Mouse (Mus musculus) CH12.LX (cell line): ENCODE results near the gene Klhdc4. TPM values are rescaled to one million over a fixed set of nuclear protein-coding genes. Genes with fewer than 3 reads are reported as not detected.

Experiments
- DNase-seq: peaks from one replicate; pipeline ENCODE4 v3.0.0-alpha.2; 2013; ENCODE audit errors: extremely low read depth
- H3K27ac ChIP-seq: 2 replicates; pipeline ENCODE4 v1.5.1; 2012; ENCODE audit warnings: low read depth, mild to moderate bottlenecking, control low read depth, moderate library complexity; ENCODE audit not compliant: insufficient read depth
- H3K27me3 ChIP-seq: replicated peaks from 2 replicates; pipeline ENCODE3; 2012; ENCODE audit warnings: inconsistent platforms
- H3K36me3 ChIP-seq, 2 experiments: replicated peaks in 1 of 2; 2 replicates each; pipeline versions ENCODE3 to v1.6.1; 2012; ENCODE audit warnings: inconsistent platforms in 1 of 2, low read length in 1 of 2, mild to moderate bottlenecking in 1 of 2, mixed read lengths in 1 of 2, moderate library complexity in 1 of 2; ENCODE audit not compliant: control insufficient read depth in 1 of 2, insufficient read depth in 1 of 2
- H3K4me1 ChIP-seq, 2 experiments: 2 replicates each; pipeline ENCODE4 v1.6.1; 2012; ENCODE audit warnings: inconsistent platforms in 1 of 2, moderate library complexity in 1 of 2; ENCODE audit not compliant: insufficient read depth in 2 of 2, control insufficient read depth in 1 of 2
- H3K4me2 ChIP-seq: 2 replicates; pipeline ENCODE4 v1.6.1; 2012; ENCODE audit warnings: low read depth, mild to moderate bottlenecking, control low read depth; ENCODE audit not compliant: poor library complexity, insufficient read depth, severe bottlenecking
- H3K4me3 ChIP-seq, 3 experiments: fragments of 150-350 bp in 1 of 3; sonication (generic) in 1 of 3; replicated peaks in 1 of 3; 2 replicates each; pipeline versions ENCODE3 to v1.5.1; 2011 to 2012; ENCODE audit warnings: low read depth in 2 of 3, low read length in 2 of 3, mild to moderate bottlenecking in 2 of 3, moderate library complexity in 2 of 3, control low read depth in 1 of 3, improper control_type of control experiment in 1 of 3, inconsistent platforms in 1 of 3, mixed read lengths in 1 of 3; ENCODE audit not compliant: poor library complexity in 1 of 3
- H3K79me2 ChIP-seq: replicated peaks from 2 replicates; pipeline ENCODE4 v1.6.1; 2012; ENCODE audit warnings: mild to moderate bottlenecking, moderate library complexity; ENCODE audit not compliant: control insufficient read depth, poor library complexity, insufficient read depth, severe bottlenecking; ENCODE audit errors: extremely low read depth
- H3K9ac ChIP-seq: 2 replicates; pipeline ENCODE4 v1.6.1; 2012; ENCODE audit warnings: low read depth, mild to moderate bottlenecking, control low read depth, moderate library complexity; ENCODE audit not compliant: insufficient read depth
- H3K9me3 ChIP-seq: replicated peaks from 2 replicates; pipeline ENCODE3; 2012; ENCODE audit warnings: low read length, inconsistent platforms, mixed read lengths
- BHLHE40 ChIP-seq: IDR thresholded peaks from 2 replicates; pipeline ENCODE4 v1.6.1; 2011; ENCODE audit warnings: mild to moderate bottlenecking, low read depth, low read length, improper control_type of control experiment
- CHD1 ChIP-seq: IDR thresholded peaks from 2 replicates; pipeline ENCODE4 v1.6.1; 2012; ENCODE audit warnings: low read depth, low read length, improper control_type of control experiment, inconsistent platforms
- CTCF ChIP-seq, 2 experiments: IDR thresholded peaks in 1 of 2; conservative IDR thresholded peaks in 1 of 2; 2 replicates each; pipeline ENCODE4 v1.5.1; 2011 to 2012; ENCODE audit warnings: low read depth in 2 of 2, low read length in 2 of 2, improper control_type of control experiment in 1 of 2, inconsistent platforms in 1 of 2, mild to moderate bottlenecking in 1 of 2, moderate library complexity in 1 of 2
- ELF1 ChIP-seq: IDR thresholded peaks from 2 replicates; pipeline ENCODE4 v1.6.1; 2014; ENCODE audit warnings: low read depth, mild to moderate bottlenecking, inconsistent platforms, low read length, improper control_type of control experiment
- EP300 ChIP-seq: IDR thresholded peaks from 2 replicates; pipeline ENCODE4 v1.6.1; 2011; ENCODE audit warnings: low read length, improper control_type of control experiment
- ETS1 ChIP-seq: conservative IDR thresholded peaks from 2 replicates; pipeline ENCODE4 v1.6.1; 2012; ENCODE audit warnings: low read depth, mild to moderate bottlenecking, inconsistent platforms, low read length, improper control_type of control experiment, moderate library complexity
- GABPA ChIP-seq: IDR thresholded peaks from 2 replicates; pipeline ENCODE4 v1.6.1; 2012; ENCODE audit warnings: low read depth, low read length, improper control_type of control experiment, inconsistent platforms; ENCODE audit not compliant: insufficient replicate concordance
- IRF4 ChIP-seq: IDR thresholded peaks from 2 replicates; pipeline ENCODE4 v1.6.1; 2014; ENCODE audit warnings: low read depth, mild to moderate bottlenecking, inconsistent platforms, low read length, improper control_type of control experiment
- JUN ChIP-seq: IDR thresholded peaks from 2 replicates; pipeline ENCODE4 v1.6.1; 2011; ENCODE audit warnings: low read depth, mild to moderate bottlenecking, low read length, improper control_type of control experiment, moderate library complexity; ENCODE audit not compliant: insufficient read depth
- JUND ChIP-seq: conservative IDR thresholded peaks from 2 replicates; pipeline ENCODE4 v1.6.1; 2011; ENCODE audit warnings: low read depth, low read length, improper control_type of control experiment
- KAT2A ChIP-seq: IDR thresholded peaks from 2 replicates; pipeline ENCODE4 v1.6.1; 2012; ENCODE audit warnings: low read length, improper control_type of control experiment, inconsistent platforms; ENCODE audit not compliant: insufficient replicate concordance
- MAX ChIP-seq: IDR thresholded peaks from 2 replicates; pipeline ENCODE4 v1.6.1; 2011; ENCODE audit warnings: low read length, improper control_type of control experiment
- MEF2A ChIP-seq: IDR thresholded peaks from 2 replicates; pipeline ENCODE4 v1.6.1; 2014; ENCODE audit warnings: low read depth, mild to moderate bottlenecking, inconsistent platforms, low read length, improper control_type of control experiment, borderline replicate concordance
- MXI1 ChIP-seq: IDR thresholded peaks from 2 replicates; pipeline ENCODE4 v1.6.1; 2011; ENCODE audit warnings: mild to moderate bottlenecking, low read depth, low read length, improper control_type of control experiment
- MYC ChIP-seq: IDR thresholded peaks from 2 replicates; pipeline ENCODE4 v1.6.1; 2011; ENCODE audit warnings: low read depth, mild to moderate bottlenecking, improper control_type of control experiment, low read length
- NELFE ChIP-seq: IDR thresholded peaks from 2 replicates; pipeline ENCODE4 v1.6.1; 2011; ENCODE audit warnings: low read depth, low read length, improper control_type of control experiment
- NRF1 ChIP-seq: IDR thresholded peaks from 2 replicates; pipeline ENCODE4 v1.6.1; 2014; ENCODE audit warnings: low read depth, mild to moderate bottlenecking, inconsistent platforms, low read length, improper control_type of control experiment, moderate library complexity
- POLR2A ChIP-seq: IDR thresholded peaks from 2 replicates; pipeline ENCODE4 v1.6.1; 2011; ENCODE audit warnings: low read depth, mild to moderate bottlenecking, improper control_type of control experiment, low read length
- POLR2AphosphoS2 ChIP-seq: IDR thresholded peaks from 2 replicates; pipeline ENCODE4 v1.6.1; 2011; ENCODE audit warnings: low read depth, low read length, improper control_type of control experiment
- RAD21 ChIP-seq: IDR thresholded peaks from 2 replicates; pipeline ENCODE4 v1.6.1; 2011; ENCODE audit warnings: low read depth, mild to moderate bottlenecking, low read length, improper control_type of control experiment, moderate library complexity
- RCOR1 ChIP-seq: conservative IDR thresholded peaks from 2 replicates; pipeline ENCODE4 v1.6.1; 2012; ENCODE audit warnings: low read depth, mild to moderate bottlenecking, inconsistent platforms, low read length, improper control_type of control experiment
- SMC3 ChIP-seq: IDR thresholded peaks from 2 replicates; pipeline ENCODE4 v1.6.1; 2011; ENCODE audit warnings: low read depth, low read length, improper control_type of control experiment
- TBP ChIP-seq: conservative IDR thresholded peaks from 2 replicates; pipeline ENCODE4 v1.6.1; 2011; ENCODE audit warnings: low read depth, low read length, improper control_type of control experiment
- TCF12 ChIP-seq: IDR thresholded peaks from 2 replicates; pipeline ENCODE4 v1.6.1; 2014; ENCODE audit warnings: low read depth, mild to moderate bottlenecking, inconsistent platforms, low read length, improper control_type of control experiment
- UBTF ChIP-seq: IDR thresholded peaks from 2 replicates; pipeline ENCODE4 v1.6.1; 2012; ENCODE audit warnings: low read depth, mild to moderate bottlenecking, inconsistent platforms, low read length, improper control_type of control experiment, moderate library complexity
- USF1 ChIP-seq: IDR thresholded peaks from 2 replicates; pipeline ENCODE4 v1.6.1; 2014; ENCODE audit warnings: low read depth, mild to moderate bottlenecking, inconsistent platforms, low read length, improper control_type of control experiment
- USF2 ChIP-seq: conservative IDR thresholded peaks from 2 replicates; pipeline ENCODE4 v1.6.1; 2011; ENCODE audit warnings: low read depth, low read length, improper control_type of control experiment
- ZC3H11A ChIP-seq: IDR thresholded peaks from 2 replicates; pipeline ENCODE4 v1.6.1; 2012; ENCODE audit warnings: low read depth, mild to moderate bottlenecking, inconsistent platforms, low read length, improper control_type of control experiment
- ZMIZ1 ChIP-seq: IDR thresholded peaks from 2 replicates; pipeline ENCODE4 v1.6.1; 2012; ENCODE audit warnings: low read depth, mild to moderate bottlenecking, inconsistent platforms, low read length, improper control_type of control experiment
- dilution Hi-C: fragments of 300-500 bp; cut with MboI; formaldehyde crosslinking; loops from 2 replicates; pipeline ENCODE4 v1.14.3; 2020; ENCODE audit warnings: low sequenced_read_pairs; ENCODE audit not compliant: extremely low pct_unique_long_range_greater_than_20kb, extremely low pct_ligation_motif_present
- in situ Hi-C: fragments of 300-500 bp; cut with MboI; formaldehyde crosslinking; loops from 3 replicates; pipeline ENCODE4 v1.14.3; 2019; ENCODE audit warnings: low sequenced_read_pairs, low pct_ligation_motif_present, low pct_unique_long_range_greater_than_20kb, mixed read lengths
- polyA plus RNA-seq: library from polyadenylated mRNA; unstranded; fragments of >175 nt; gene quantifications from 2 replicates; pipeline ENCODE4 v1.2.1, GENCODE M21; 2012; ENCODE audit warnings: low read depth; ENCODE audit not compliant: insufficient read length
- total RNA-seq, 2 experiments: library from RNA; depleted of rRNA; stranded (reverse); fragments of 300-350 nt in 1 of 2; fragments of >200 nt in 1 of 2; gene quantifications; 2 replicates each; pipeline ENCODE4 v1.2.3; 2012 to 2014

Gene Klhdc4
- total and polyA plus RNA-seq, 3 experiments: 35.5 to 54.3 (median 51.5) TPM

DNA sequence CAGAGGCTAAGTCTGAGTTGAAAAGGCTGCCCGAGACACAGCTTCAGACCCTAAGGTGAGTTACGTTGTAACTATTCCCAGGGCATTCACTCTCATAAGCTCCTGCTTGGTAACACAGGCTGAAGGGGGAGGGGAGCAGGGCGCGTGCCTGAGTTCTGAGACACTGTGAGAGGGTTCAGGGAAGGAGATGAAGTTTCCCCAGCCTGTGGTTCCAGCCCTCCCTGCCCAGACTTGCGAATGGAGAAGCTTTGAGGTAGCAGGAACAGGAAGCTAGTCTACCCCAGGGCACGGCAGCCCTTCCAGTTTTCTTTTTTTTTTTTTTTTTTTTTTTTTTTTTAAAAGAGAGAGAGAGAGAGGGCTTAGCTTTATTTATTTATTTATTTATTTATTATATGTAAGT lies 31.9 kb upstream of the Klhdc4 start (continued):
- TF ChIP-seq ZC3H11A (no peak), EP300 (no peak), JUND (no peak), MYC (no peak)
- TF ChIP-seq, all 38 proteins: peak for 4

DNA sequence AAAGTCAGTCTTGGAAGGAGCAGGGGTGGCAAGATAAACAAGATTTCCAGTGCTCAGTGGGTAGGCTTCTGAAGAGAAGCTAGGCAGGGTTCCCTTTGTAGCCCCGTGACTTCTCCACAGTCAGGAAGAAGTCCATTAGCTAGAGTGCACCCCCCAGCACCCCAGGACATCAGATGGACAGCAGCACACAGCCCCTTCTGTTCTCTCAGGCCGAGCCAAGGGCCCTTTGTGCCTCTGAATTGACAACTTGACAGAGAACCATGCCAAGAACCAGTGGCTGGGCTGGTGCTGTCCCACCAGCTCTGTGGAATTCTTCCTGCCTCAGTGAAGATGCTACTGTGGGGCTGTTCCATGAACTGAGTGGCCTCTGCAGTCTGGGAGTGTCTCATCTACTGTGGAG lies 28.4 kb upstream of the Klhdc4 start:
- Histone ChIP-seq H3K4me2 (peak overlapping the region; percentile 14), H3K9ac (peak overlapping the region; percentile 14; the same call in 1 of the 2 replicates), H3K79me2 (no peaks in the 10 kb centered on the region), H3K4me1 (peaks cover 44 to 78% of the 10 kb centered on the region in 2 experiments), H3K36me3 (peaks cover 0 to 21% of the 10 kb centered on the region in 2 experiments), H3K27ac (peak overlapping the region; percentile 82), H3K4me3 (no peak overlapping the region), H3K27me3 (no peaks in the 10 kb centered on the region), H3K9me3 (peaks cover 17% of the 10 kb centered on the region)
- dilution Hi-C loops: no loop called here
- DNase-seq: no peak
- in situ Hi-C loops: loop anchor here (10.0 kb wide), 1 partner anchor 407 kb away; no protein-coding TSS in a partner anchor
- no peak for TF ChIP-seq JUN
- TF ChIP-seq NELFE: 0 out of 2 replicates have a peak, but pooled peaks have one; percentile 1

DNA sequence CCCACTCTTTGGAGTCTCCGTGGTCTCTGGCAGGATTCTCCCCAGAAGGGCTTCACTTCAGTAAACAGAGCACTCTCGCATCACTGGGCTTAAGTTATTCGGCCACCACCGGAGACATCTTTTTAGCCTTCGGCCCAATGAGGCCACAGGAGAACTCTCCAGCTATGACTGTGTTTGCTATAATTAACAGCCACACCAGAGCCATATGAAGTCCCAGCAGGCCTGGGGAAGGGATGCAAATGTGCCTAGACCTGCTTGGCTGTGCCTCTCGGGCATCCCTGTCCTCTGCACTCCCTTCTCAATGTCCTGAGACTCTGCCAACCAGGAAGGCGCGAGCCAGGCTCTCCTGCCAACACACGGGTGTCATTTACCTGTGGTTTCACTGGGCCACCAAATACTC lies 28.0 kb upstream of the Klhdc4 start:
- in situ Hi-C loops: loop anchor here (10.0 kb wide), 1 partner anchor 407 kb away; no protein-coding TSS in a partner anchor
- H3K4me1 ChIP-seq: peaks cover 43 to 78% of the 10 kb centered on the region in 2 experiments
- peak; percentile 70; the same call in 1 of the 2 replicates for TF ChIP-seq MXI1
- no peak for TF ChIP-seq USF2
- peak; percentile 38; the same call in 1 of the 2 replicates for TF ChIP-seq NELFE
- TF ChIP-seq SMC3: no peak
- peak; percentile 74 for TF ChIP-seq BHLHE40
- TF ChIP-seq ZMIZ1: 0 out of 2 replicates have a peak, but pooled peaks have one; percentile 32
- no peak for TF ChIP-seq GABPA
- no peak; the same call in 1 of the 2 replicates for TF ChIP-seq POLR2A
- TF ChIP-seq TCF12: peak; percentile 59; the same call in 1 of the 2 replicates
- no peak for TF ChIP-seq MYC
- no peak for TF ChIP-seq CTCF (conservative IDR thresholded peaks at IDR 0.05 in 1 of 2, IDR thresholded peaks at IDR 0.05 in 1 of 2; ENCODE audit: low read depth in 2 of 2, low read length in 2 of 2)
- no peak; the same call in 1 of the 2 replicates for TF ChIP-seq CHD1
- TF ChIP-seq IRF4: peak; percentile 98
- no peak; the same call in 1 of the 2 replicates for TF ChIP-seq RAD21
- peak; percentile 75 for TF ChIP-seq JUN
- peak; percentile 52; the same call in 1 of the 2 replicates for TF ChIP-seq ELF1
- TF ChIP-seq MEF2A: peak; percentile 99
- TF ChIP-seq USF1: no peak
- no peak for TF ChIP-seq KAT2A
- no peak for TF ChIP-seq POLR2AphosphoS2
- TF ChIP-seq TBP: peak; percentile 72
- 0 out of 2 replicates have a peak, but pooled peaks have one; percentile 4 for TF ChIP-seq NRF1
- peak; percentile 90 for TF ChIP-seq ETS1
- no peak for TF ChIP-seq UBTF
- TF ChIP-seq RCOR1: peak; percentile 29; the same call in 1 of the 2 replicates
- peak; percentile 72 for TF ChIP-seq MAX

More for the DNA sequence above, 28.0 kb upstream of the Klhdc4 start:
- DNase-seq: peak; percentile 91
- dilution Hi-C loops: no loop called here
- Histone ChIP-seq H3K4me3 (no peak overlapping the region), H3K27ac (peak overlapping the region; percentile 89), H3K4me2 (peak overlapping the region; percentile 32; the same call in 1 of the 2 replicates), H3K79me2 (no peaks in the 10 kb centered on the region), H3K36me3 (peaks cover 0 to 21% of the 10 kb centered on the region in 2 experiments), H3K9ac (peak overlapping the region; percentile 27), H3K27me3 (no peaks in the 10 kb centered on the region), H3K9me3 (peaks cover 17% of the 10 kb centered on the region)
